Mouse (Mus musculus) layer of hippocampus, adult 2 months (tissue): ENCODE measurements at regions not wholly inside any gene's neighbourhood (a gene's known extent, or its start where the extent isn't known, plus 50 kb on each side); places are given as distances from the start of the nearest gene placed in this dataset.

Source experiments
- DNase-seq, 2 experiments: peaks; one replicate each; pipeline ENCODE4 v3.0.0; 2022; ENCODE audit warnings: low spot score in 2 of 2
- H3K27ac ChIP-seq: fragments of 200-600 bp; 2 replicates; pipeline ENCODE4 v1.8.1; 2022
- H3K4me3 ChIP-seq: fragments of 200-600 bp; 2 replicates; pipeline ENCODE4 v1.8.1; 2022; ENCODE audit warnings: mild to moderate bottlenecking
- CTCF ChIP-seq: fragments of 200-600 bp; conservative IDR thresholded peaks from 2 replicates; pipeline ENCODE4 v1.8.1; 2022; ENCODE audit warnings: antibody characterized with exemption, mild to moderate bottlenecking, moderate library complexity

GRCm38 (mm10) chr13:44513378-44514285 lies 215.6 kb upstream of the Jarid2 start:
- Histone ChIP-seq H3K4me3 (no peak overlapping the region), H3K27ac (no peak overlapping the region)
- TF ChIP-seq CTCF: no peak
- no peak for DNase-seq

GRCm38 (mm10) chr13:44514636-44515158 lies 214.6 kb upstream of the Jarid2 start:
- DNase-seq: no peak
- TF ChIP-seq CTCF: no peak
- Histone ChIP-seq H3K27ac (no peak overlapping the region), H3K4me3 (no peak overlapping the region)

GRCm38 (mm10) chr13:44516863-44517262 lies 212.4 kb upstream of the Jarid2 start:
- Histone ChIP-seq H3K4me3 (no peak overlapping the region), H3K27ac (no peak overlapping the region)
- TF ChIP-seq CTCF: no peak
- no peak for DNase-seq

DNA sequence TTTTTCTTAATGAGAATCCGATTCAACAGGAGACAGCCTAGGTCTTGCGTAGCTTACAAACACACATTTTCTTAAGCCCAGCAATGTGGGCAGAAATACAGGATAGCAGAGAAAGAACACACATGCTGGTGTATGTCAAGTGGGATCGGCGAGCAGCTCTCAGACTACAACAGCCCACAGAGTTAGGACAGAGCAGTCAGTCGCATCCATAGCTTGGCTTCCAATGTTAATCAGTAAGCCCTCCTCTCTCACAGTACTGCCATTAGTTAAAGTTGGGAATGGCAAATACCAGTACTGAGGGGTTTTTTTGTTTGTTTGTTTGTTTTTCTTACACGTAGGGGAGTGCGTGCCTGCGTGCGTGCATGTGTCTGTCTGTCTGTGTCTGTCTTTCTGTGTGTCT lies 212.0 kb upstream of the Jarid2 start:
- TF ChIP-seq CTCF: no peak
- no peak overlapping the region for H3K4me3 ChIP-seq
- no peak overlapping the region for H3K27ac ChIP-seq
- DNase-seq: no peak

DNA sequence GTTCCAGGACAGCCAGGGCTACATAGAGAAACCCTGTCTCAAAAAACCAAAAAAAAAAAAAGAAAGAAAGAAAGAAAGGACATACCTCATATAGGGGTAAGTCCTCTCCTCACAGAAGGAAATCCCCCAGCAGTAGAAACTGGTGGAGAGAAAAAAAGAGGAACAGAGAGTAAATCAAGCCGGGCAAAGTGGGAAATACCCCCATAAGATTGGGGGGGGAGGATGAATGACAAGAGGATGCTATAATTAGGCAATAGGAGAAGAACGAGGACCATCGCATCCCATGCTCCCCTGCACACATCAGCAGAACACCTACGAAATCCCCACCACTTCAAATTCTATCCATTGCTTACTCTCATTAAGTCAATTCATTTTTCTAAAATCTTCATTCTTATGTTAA lies 211.1 kb upstream of the Jarid2 start:
- TF ChIP-seq CTCF: no peak
- no peak overlapping the region for H3K4me3 ChIP-seq
- no peak overlapping the region for H3K27ac ChIP-seq
- DNase-seq: no peak

DNA sequence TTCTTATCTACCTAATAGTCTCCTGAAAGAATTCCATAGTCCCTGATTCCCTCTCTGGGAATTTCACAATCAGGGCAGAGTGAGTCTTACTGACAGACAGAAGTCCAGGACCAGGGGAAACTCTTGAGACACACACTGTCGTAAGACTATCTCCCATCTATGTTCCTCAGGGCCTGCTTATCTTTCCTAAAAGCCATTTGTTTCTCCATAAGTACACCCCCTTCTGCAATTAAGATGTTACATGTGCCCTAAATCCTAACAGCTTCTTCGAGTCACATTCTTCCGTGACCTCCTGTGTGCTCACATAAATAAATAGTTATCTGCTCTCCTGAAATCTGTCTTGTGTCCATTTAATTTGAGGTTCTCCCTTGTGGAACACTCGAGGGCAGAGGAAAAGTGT lies 205.8 kb upstream of the Jarid2 start:
- no peak for DNase-seq
- TF ChIP-seq CTCF: no peak
- H3K4me3 ChIP-seq: no peak overlapping the region
- H3K27ac ChIP-seq: no peak overlapping the region

DNA sequence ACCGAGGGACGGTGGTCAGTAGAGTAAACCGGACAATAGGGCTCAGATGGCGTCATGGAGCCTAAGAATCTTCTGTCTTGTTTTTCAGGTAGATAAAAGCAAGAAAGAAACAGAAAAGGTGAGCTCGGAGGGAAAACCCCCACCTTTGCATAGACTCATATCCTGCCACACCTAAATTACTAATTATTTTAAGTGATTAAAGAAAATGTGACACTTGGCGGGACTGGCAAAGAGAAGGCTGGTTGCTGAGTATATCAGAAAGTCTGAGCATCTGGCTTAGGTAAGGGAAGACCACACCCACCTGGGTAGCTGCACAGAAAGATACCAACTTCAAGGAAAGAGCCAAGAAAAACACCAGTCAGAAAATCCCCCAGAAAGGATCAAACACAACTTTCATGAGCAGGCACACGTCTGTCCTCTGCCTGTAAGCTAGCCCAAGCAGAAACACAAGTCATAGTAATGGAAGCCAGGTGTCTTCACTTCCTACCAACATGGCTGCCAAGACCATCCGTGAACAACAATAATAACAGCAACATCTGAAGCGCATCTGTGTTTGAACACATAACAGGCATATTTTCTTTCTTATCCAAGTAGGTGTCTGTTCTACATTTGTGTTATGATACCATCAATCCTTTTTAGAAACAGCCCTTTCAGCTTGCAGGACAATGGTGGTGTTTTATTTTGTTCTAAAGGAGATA lies 198.3 kb upstream of the Jarid2 start:
- no peak overlapping the region for H3K27ac ChIP-seq
- no peak overlapping the region for H3K4me3 ChIP-seq
- no peak for DNase-seq
- no peak for TF ChIP-seq CTCF

DNA sequence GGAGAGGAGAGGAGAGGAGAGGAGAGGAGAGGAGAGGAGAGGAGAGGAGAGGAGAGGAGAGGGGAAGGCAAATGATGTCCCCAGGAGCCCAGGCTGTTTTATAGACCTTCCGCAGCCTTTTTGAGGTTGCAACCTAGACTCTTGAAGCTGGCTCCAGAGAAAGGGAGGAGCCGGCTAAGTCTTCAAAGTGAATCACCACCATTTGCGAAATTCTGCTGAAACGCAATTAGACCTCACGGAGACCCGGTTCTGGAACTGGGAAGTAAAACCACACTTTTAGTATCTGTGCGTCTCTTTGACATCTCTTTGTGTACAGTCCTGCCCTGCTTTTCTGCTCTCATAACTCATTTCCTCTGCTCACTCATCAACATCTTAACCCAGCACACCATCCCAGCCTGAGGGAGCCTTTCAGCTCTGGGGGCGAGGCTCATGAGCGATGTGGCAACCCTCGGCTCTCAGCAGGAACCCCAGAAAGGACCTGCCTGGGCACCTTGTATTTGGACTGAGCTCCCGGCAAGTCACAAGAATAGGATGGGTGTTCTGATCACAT lies 196.6 kb upstream of the Jarid2 start:
- H3K4me3 ChIP-seq: no peak overlapping the region
- DNase-seq: no peak
- TF ChIP-seq CTCF: no peak
- H3K27ac ChIP-seq: no peak overlapping the region

- no peak for TF ChIP-seq CTCF
- H3K27ac ChIP-seq: no peak overlapping the region
- DNase-seq: no peak
Observed at GRCm38 (mm10) chr13:44534575-44535080, 194.6 kb upstream of the Jarid2 start.

GRCm38 (mm10) chr13:44535441-44535840 lies 193.8 kb upstream of the Jarid2 start:
- DNase-seq: no peak
- no peak overlapping the region for H3K27ac ChIP-seq
- H3K4me3 ChIP-seq: no peak overlapping the region
- TF ChIP-seq CTCF: no peak

More at GRCm38 (mm10) chr13:44534575-44535080, 194.6 kb upstream of the Jarid2 start:
- no peak overlapping the region for H3K4me3 ChIP-seq

DNA sequence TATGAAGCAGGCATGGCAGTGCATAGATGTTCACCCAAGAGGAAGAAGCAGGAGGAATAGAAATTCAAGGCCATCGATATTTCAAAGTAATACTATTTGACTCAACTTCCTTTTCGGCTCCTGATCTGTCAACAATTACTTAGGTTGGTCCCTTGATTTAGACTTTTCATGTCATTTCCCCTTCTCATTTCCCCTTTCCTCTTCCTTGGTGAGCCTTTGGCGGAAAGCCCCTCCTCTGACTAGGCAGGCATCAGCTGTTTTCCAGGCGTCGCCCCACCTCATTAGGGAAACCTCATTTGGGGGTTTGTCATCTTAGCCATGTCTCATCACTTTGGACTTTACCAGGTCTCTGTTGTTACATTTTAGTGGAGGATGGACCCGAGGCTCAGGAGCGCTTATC lies 191.0 kb upstream of the Jarid2 start:
- TF ChIP-seq CTCF: no peak
- Histone ChIP-seq H3K27ac (no peak overlapping the region), H3K4me3 (no peak overlapping the region)
- DNase-seq: no peak

- no peak for DNase-seq
- no peak for TF ChIP-seq CTCF
- Histone ChIP-seq H3K27ac (no peak overlapping the region), H3K4me3 (no peak overlapping the region)
Observed at GRCm38 (mm10) chr13:44540401-44540800, 188.9 kb upstream of the Jarid2 start.

- Histone ChIP-seq H3K4me3 (no peak overlapping the region), H3K27ac (no peak overlapping the region)
- DNase-seq: no peak
- no peak for TF ChIP-seq CTCF
Observed at GRCm38 (mm10) chr13:44541243-44541653, 188.0 kb upstream of the Jarid2 start.
